Mouse (Mus musculus) liver, embryonic 12.5 days (tissue): ENCODE results near the gene Taldo1. TPM values are rescaled to one million over a fixed set of nuclear protein-coding genes. Genes with fewer than 3 reads are reported as not detected.

ENCODE experiments used
- ATAC-seq: fragments of 200-750 bp; cut with Nextera tagmentation; 2 replicates; pipeline ENCODE4 v1.8.0; 2017; ENCODE audit warnings: moderate number of reproducible peaks, mild to moderate bottlenecking, moderate library complexity
- H3K27ac ChIP-seq: fragments of 300-500 bp; sonication (generic); 2 replicates; pipeline ENCODE4 v1.5.1; 2016; ENCODE audit warnings: mild to moderate bottlenecking
- H3K27me3 ChIP-seq: fragments of 300-500 bp; sonication (generic); replicated peaks from 2 replicates; pipeline ENCODE4 v1.6.1; 2016; ENCODE audit warnings: mild to moderate bottlenecking, moderate library complexity
- H3K36me3 ChIP-seq: fragments of 300-500 bp; sonication (generic); 2 replicates; pipeline ENCODE4 v1.6.1; 2016; ENCODE audit warnings: mild to moderate bottlenecking, moderate library complexity
- H3K4me1 ChIP-seq: fragments of 300-500 bp; sonication (generic); 2 replicates; pipeline ENCODE4 v1.6.1; 2016
- H3K4me2 ChIP-seq: fragments of 300-500 bp; sonication (generic); 2 replicates; pipeline ENCODE4 v1.6.1; 2016; ENCODE audit warnings: mild to moderate bottlenecking, moderate library complexity
- H3K4me3 ChIP-seq: fragments of 300-500 bp; sonication (generic); 2 replicates; pipeline ENCODE4 v1.5.1; 2016; ENCODE audit warnings: mild to moderate bottlenecking, moderate library complexity
- H3K9ac ChIP-seq: fragments of 300-500 bp; sonication (generic); 2 replicates; pipeline ENCODE4 v1.6.1; 2016; ENCODE audit warnings: mild to moderate bottlenecking, moderate library complexity
- H3K9me3 ChIP-seq: fragments of 300-500 bp; sonication (generic); replicated peaks from 2 replicates; pipeline ENCODE4 v1.6.1; 2016; ENCODE audit warnings: mild to moderate bottlenecking, moderate library complexity
- WGBS: fragments of 180-500 bp; shearing (Covaris S2); methylation state at CpG from one replicate; pipeline ENCODE4 v1.1.7; 2016; ENCODE audit not compliant: insufficient replicate concordance; 5-methylcytosine and 5-hydroxymethylcytosine counted together
- polyA plus RNA-seq: library from polyadenylated mRNA; unstranded; fragments of >200 nt; fragmentation: Nextera tagmentation; extraction: Ambion mirVana; gene quantifications from 2 replicates; pipeline ENCODE4 v1.2.1, GENCODE M21; 2016

The Taldo1 gene
- polyA plus RNA-seq, 1 experiment from 2014 or later, result 525 TPM

GRCm38 (mm10) chr7:141364349-141365048, 27.5 kb upstream of the Taldo1 start:
- H3K27ac ChIP-seq, result peak overlapping the region; percentile 94
- peak overlapping the region; percentile 52 for H3K4me2 ChIP-seq
- H3K9ac ChIP-seq, result peak overlapping the region; percentile 58; the same call in 1 of the 2 replicates
- peaks cover 41% of the 10 kb centered on the region for H3K4me1 ChIP-seq
- H3K36me3 ChIP-seq, result no peaks in the 10 kb centered on the region
- 41% methylated on average over 5 of the region's 5 CpGs for WGBS
- H3K9me3 ChIP-seq, result no peaks in the 10 kb centered on the region
- peaks cover 33% of the 10 kb centered on the region for H3K27me3 ChIP-seq
- H3K4me3 ChIP-seq, result peak overlapping the region; percentile 6; the same call in 1 of the 2 replicates
- ATAC-seq, result peak; percentile 96

GRCm38 (mm10) chr7:141365049-141365445, 27.0 kb upstream of the Taldo1 start:
- Histone ChIP-seq H3K36me3 (no peaks in the 10 kb centered on the region), H3K4me3 (no peak overlapping the region), H3K27me3 (peaks cover 27% of the 10 kb centered on the region), H3K4me2 (peak overlapping the region; percentile 52), H3K9ac (peak overlapping the region; percentile 37), H3K9me3 (no peaks in the 10 kb centered on the region), H3K27ac (peak overlapping the region; percentile 94), H3K4me1 (peaks cover 46% of the 10 kb centered on the region)
- ATAC-seq, result no peak
- 57% methylated on average over 3 of the region's 3 CpGs for WGBS

GRCm38 (mm10) chr7:141367358-141367757, 24.6 kb upstream of the Taldo1 start:
- no peak for ATAC-seq
- no peaks in the 10 kb centered on the region for H3K9me3 ChIP-seq
- H3K4me2 ChIP-seq, result no peak overlapping the region
- no peak overlapping the region for H3K9ac ChIP-seq
- H3K4me1 ChIP-seq, result peaks cover 53% of the 10 kb centered on the region
- 62% methylated on average over 4 of the region's 4 CpGs for WGBS
- H3K27ac ChIP-seq, result no peak overlapping the region
- no peaks in the 10 kb centered on the region for H3K36me3 ChIP-seq
- no peak overlapping the region for H3K4me3 ChIP-seq
- H3K27me3 ChIP-seq, result peaks cover 4% of the 10 kb centered on the region; the same call in 1 of the 2 replicates

DNA sequence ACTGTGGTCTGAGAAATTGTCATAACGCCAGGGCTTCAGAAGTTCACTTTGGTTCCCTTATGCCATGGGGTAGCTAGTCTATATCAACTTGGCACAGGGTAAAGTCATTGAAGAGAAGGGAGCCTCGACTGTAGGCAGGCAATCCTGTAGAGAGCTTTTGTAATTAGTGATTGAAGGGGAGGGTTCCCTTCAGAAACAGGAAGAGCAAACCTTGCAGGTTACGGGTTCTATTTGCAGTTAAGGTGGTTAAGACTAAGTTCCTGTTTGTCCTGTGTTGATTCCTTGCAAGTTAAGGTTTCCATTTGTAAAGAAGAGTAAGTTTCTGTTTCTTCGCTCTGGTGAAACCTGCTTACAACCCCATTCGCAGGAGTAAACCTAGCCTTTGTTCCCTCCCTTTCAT, 22.1 kb upstream of the Taldo1 start:
- H3K4me2 ChIP-seq, result no peak overlapping the region
- ATAC-seq, result no peak
- peaks cover 37% of the 10 kb centered on the region for H3K4me1 ChIP-seq
- H3K9me3 ChIP-seq, result no peaks in the 10 kb centered on the region
- no peaks in the 10 kb centered on the region for H3K27me3 ChIP-seq
- H3K9ac ChIP-seq, result no peak overlapping the region
- 0 out of 2 replicates have a peak overlapping the region, but pooled peaks have one; percentile 24 for H3K27ac ChIP-seq
- H3K36me3 ChIP-seq, result no peaks in the 10 kb centered on the region
- WGBS, result 50% methylated on average over 5 of the region's 5 CpGs
- H3K4me3 ChIP-seq, result no peak overlapping the region

DNA sequence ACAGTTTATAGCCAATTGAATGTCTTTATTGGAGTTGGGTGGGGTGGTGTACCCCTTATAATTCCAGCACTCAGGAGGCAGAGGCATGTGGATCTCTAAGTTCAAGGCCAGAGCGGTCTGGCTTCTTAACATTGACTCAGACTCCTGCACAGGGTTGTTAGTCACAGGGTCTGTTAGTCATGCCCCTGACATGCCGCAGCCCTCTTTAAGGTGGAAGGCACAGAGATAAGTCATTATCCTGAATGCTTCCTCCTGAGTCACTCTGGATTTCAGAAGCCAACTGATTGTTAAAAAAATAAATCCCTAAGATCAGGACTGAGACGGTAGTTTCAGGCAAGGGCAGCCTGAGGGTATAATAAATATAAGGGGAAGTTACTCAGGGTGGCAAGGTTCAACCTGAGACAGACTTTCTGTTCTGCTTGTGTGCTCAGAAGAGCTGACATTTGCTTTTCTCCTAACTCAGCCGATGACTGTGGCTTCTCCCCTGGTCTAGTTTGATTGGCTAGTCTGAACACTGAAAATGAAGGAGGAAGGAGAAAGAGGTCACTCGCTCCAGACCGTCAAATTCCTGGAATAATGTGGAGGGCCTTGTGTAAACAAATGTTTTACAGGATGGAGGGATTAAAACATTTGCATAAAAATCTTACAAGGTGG, 19.9 kb upstream of the Taldo1 start:
- no peak overlapping the region for H3K9ac ChIP-seq
- 0 out of 2 replicates have a peak overlapping the region, but pooled peaks have one; percentile 31 for H3K27ac ChIP-seq
- no peaks in the 10 kb centered on the region for H3K36me3 ChIP-seq
- H3K4me3 ChIP-seq, result no peak overlapping the region
- no peaks in the 10 kb centered on the region for H3K27me3 ChIP-seq
- no peak for ATAC-seq
- H3K9me3 ChIP-seq, result no peaks in the 10 kb centered on the region
- no peak overlapping the region for H3K4me2 ChIP-seq
- peaks cover 25% of the 10 kb centered on the region for H3K4me1 ChIP-seq
- 48% methylated on average over 6 of the region's 6 CpGs for WGBS

DNA sequence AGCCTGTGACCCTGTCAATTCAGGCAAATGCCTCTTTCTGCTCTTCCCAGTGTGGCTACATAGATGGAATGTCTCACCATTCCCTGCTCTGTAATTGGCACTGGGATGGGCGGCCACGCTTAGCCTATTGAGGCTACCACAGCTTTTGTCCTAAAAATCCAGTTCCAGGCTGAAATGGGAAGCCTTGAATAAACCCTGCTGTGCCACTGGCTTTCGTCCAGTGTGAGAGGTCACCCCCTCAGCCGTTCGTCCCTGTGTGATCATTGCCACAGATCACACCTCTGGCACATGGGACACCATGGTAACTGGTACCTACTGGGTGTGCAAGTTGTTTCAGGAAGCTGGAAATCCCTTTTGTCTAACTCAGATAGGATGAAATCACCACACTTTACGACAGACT, 18.4 kb upstream of the Taldo1 start:
- WGBS, result 75% methylated on average over 6 of the region's 6 CpGs
- ATAC-seq, result no peak
- Histone ChIP-seq H3K9me3 (no peaks in the 10 kb centered on the region), H3K27me3 (no peaks in the 10 kb centered on the region), H3K4me3 (no peak overlapping the region), H3K4me1 (peaks cover 25% of the 10 kb centered on the region), H3K36me3 (no peaks in the 10 kb centered on the region), H3K9ac (no peak overlapping the region), H3K27ac (no peak overlapping the region), H3K4me2 (no peak overlapping the region)

GRCm38 (mm10) chr7:141374399-141374798, 17.6 kb upstream of the Taldo1 start:
- peak; percentile 66; the same call in 1 of the 2 replicates for ATAC-seq
- no peak overlapping the region for H3K9ac ChIP-seq

GRCm38 (mm10) chr7:141379584-141379983, 12.4 kb upstream of the Taldo1 start:
- peaks cover 28% of the 10 kb centered on the region for H3K4me1 ChIP-seq
- WGBS, result 36% methylated on average over 4 of the region's 4 CpGs
- peak; percentile 48; the same call in 1 of the 2 replicates for ATAC-seq
- H3K9me3 ChIP-seq, result no peaks in the 10 kb centered on the region
- H3K9ac ChIP-seq, result no peak overlapping the region
- peak overlapping the region; percentile 45 for H3K27ac ChIP-seq
- no peaks in the 10 kb centered on the region for H3K36me3 ChIP-seq
- H3K4me2 ChIP-seq, result no peak overlapping the region
- no peak overlapping the region for H3K4me3 ChIP-seq
- H3K27me3 ChIP-seq, result no peaks in the 10 kb centered on the region

More at GRCm38 (mm10) chr7:141374399-141374798, 17.6 kb upstream of the Taldo1 start:
- Histone ChIP-seq H3K27ac (no peak overlapping the region), H3K4me2 (no peak overlapping the region), H3K9me3 (no peaks in the 10 kb centered on the region), H3K36me3 (no peaks in the 10 kb centered on the region), H3K27me3 (no peaks in the 10 kb centered on the region), H3K4me3 (no peak overlapping the region), H3K4me1 (peaks cover 27% of the 10 kb centered on the region)

GRCm38 (mm10) chr7:141381068-141381835, 10.7 kb upstream of the Taldo1 start:
- no peak for ATAC-seq
- no peak overlapping the region for H3K4me3 ChIP-seq
- H3K36me3 ChIP-seq, result no peaks in the 10 kb centered on the region
- H3K27ac ChIP-seq, result 0 out of 2 replicates have a peak overlapping the region, but pooled peaks have one; percentile 15
- peaks cover 28% of the 10 kb centered on the region for H3K4me1 ChIP-seq
- 61% methylated on average over 4 of the region's 4 CpGs for WGBS
- no peaks in the 10 kb centered on the region; the same call in 1 of the 2 replicates for H3K27me3 ChIP-seq
- H3K9me3 ChIP-seq, result no peaks in the 10 kb centered on the region
- H3K4me2 ChIP-seq, result no peak overlapping the region
- no peak overlapping the region for H3K9ac ChIP-seq

GRCm38 (mm10) chr7:141387807-141388486, 4.1 kb upstream of the Taldo1 start:
- Histone ChIP-seq H3K9ac (peak overlapping the region; percentile 1; the same call in 1 of the 2 replicates), H3K9me3 (no peaks in the 10 kb centered on the region), H3K36me3 (no peaks in the 10 kb centered on the region), H3K4me2 (peak overlapping the region; percentile 15), H3K4me1 (peaks cover 59% of the 10 kb centered on the region), H3K4me3 (no peak overlapping the region), H3K27ac (peak overlapping the region; percentile 98), H3K27me3 (no peaks in the 10 kb centered on the region; the same call in 1 of the 2 replicates)
- 30% methylated on average over 2 of the region's 2 CpGs for WGBS
- no peak for ATAC-seq

DNA sequence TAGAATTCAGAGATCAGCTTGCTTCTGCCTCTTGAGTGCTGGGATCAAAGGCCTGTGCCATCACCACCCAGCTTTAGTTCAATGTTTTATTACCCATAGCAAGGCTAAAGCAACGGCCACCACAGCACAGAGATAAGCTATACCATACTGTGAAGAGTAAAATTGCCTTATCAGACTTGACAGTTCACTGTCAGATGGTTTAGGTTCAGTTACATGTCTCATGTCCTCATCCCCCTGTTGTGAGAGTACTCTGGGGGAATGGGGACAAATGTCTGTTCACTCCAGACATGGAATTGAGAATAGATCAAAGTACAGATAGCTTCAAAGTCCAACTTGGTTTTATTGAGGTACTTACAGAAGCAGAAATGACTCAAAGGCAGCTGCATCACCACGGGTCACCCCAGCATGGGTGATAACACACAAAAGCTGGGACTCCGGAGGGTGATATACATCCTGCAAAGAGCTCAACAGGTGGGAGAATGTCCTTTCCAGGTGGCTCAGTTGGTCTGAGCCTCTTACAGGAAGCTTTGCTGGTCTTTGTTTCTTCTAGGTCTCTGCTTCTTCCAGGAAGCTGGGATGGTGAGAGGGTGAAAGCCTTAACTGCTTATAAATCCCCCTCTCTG, 3.4 kb upstream of the Taldo1 start:
- H3K27me3 ChIP-seq, result no peaks in the 10 kb centered on the region; the same call in 1 of the 2 replicates
- 13% methylated on average over 3 of the region's 3 CpGs for WGBS
- no peak overlapping the region for H3K9ac ChIP-seq
- peak; percentile 44 for ATAC-seq
- peaks cover 62% of the 10 kb centered on the region for H3K4me1 ChIP-seq
- H3K36me3 ChIP-seq, result peaks cover 1% of the 10 kb centered on the region; the same call in 1 of the 2 replicates
- peak overlapping the region; percentile 15 for H3K4me2 ChIP-seq
- H3K4me3 ChIP-seq, result no peak overlapping the region
- H3K27ac ChIP-seq, result peak overlapping the region; percentile 98
- H3K9me3 ChIP-seq, result no peaks in the 10 kb centered on the region
